Mouse (Mus musculus) liver, postnatal 0 days (tissue): Measurements from ENCODE around the gene Def8.

ENCODE experiments used
- CTCF ChIP-seq: sonication (generic); IDR thresholded peaks from 2 replicates; pipeline ENCODE4 v1.5.1; 2016; ENCODE audit warnings: antibody characterized with exemption, low read depth
- EP300 ChIP-seq: IDR thresholded peaks from 2 replicates; pipeline ENCODE4 v1.6.1; 2016; ENCODE audit warnings: antibody characterized with exemption, low read depth, mild to moderate bottlenecking

DNA sequence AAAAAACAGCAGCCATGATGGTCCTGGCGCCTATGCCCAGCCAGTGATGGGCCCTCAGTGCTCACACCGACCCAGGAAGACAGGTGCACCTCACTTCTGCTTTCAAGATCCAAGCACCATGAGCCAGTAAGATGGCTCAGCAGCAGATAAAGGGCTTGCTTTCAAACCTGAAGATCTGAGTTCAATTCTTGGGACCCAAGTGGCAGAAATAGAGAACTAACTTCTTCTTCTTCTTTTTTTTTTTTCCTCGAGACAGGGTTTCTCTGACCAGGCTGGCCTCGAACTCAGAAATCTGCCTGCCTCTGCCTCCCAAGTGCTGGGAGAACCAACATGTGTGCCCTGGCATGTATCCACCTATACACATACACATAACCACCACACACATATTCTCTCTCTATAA, 3.6 kb upstream of the Def8 start:
- no peak for TF ChIP-seq CTCF
- TF ChIP-seq EP300, result no peak
